Mouse (Mus musculus) C2C12 (cell line): ENCODE results near the gene Msl2.

Source experiments
- CEBPB ChIP-seq: IDR thresholded peaks from one replicate; pipeline ENCODE4 v1.6.1; 2011; ENCODE audit warnings: low read depth, mild to moderate bottlenecking, control low read depth, moderate library complexity
- CTCF ChIP-seq: IDR thresholded peaks from one replicate; pipeline ENCODE4 v1.5.1; 2011; ENCODE audit not compliant: control insufficient read depth, insufficient read depth, insufficient read length
- MAX ChIP-seq: IDR thresholded peaks from one replicate; pipeline ENCODE4 v1.6.1; 2011; ENCODE audit warnings: mild to moderate bottlenecking, control low read depth
- MYOD1 ChIP-seq: IDR thresholded peaks from one replicate; pipeline ENCODE4 v1.6.1; 2011; ENCODE audit warnings: low read depth; ENCODE audit not compliant: control insufficient read depth, insufficient read length
- MYOG ChIP-seq: IDR thresholded peaks from one replicate; pipeline ENCODE4 v1.6.1; 2011; ENCODE audit not compliant: control insufficient read depth, insufficient read length; ENCODE audit errors: extremely low read depth
- USF1 ChIP-seq: IDR thresholded peaks from one replicate; pipeline ENCODE4 v1.6.1; 2011; ENCODE audit warnings: low read depth, mild to moderate bottlenecking, control low read depth, moderate library complexity

DNA sequence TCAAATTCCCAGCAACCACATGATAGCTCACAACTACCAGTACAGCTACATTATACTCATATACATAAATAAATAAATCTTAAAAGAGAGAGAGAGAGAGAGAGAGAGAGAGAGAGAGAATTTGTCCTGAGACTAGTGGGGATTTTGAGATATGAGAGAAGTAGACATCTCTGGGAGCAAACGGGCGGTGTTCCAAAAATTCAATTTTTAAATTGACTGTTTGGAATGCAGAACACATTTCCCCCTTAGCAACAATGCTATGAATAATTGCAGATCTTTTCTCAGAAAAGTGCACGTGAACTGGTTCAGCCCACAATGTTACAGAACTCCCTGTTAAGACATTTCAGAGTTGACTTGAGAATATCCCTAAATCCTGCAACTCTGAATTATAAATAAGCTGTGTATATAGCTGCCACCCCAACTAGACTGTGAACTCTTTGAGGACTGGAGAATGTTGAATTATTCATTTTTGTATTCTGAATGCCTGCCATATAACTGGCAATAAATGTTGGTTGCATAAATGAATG is 8.8 kb upstream of the Msl2 start:
- no peak for TF ChIP-seq CTCF
- no peak for TF ChIP-seq USF1
- no peak for TF ChIP-seq CEBPB
- TF ChIP-seq MYOG = no peak
- no peak for TF ChIP-seq MAX
- no peak for TF ChIP-seq MYOD1
